Mouse (Mus musculus) CH12.LX (cell line): ENCODE data around the gene Ebf3. TPM values are rescaled to one million over a fixed set of nuclear protein-coding genes. Genes with fewer than 3 reads are reported as not detected.

Experiments
- DNase-seq: peaks from one replicate; pipeline ENCODE4 v3.0.0-alpha.2; 2013; ENCODE audit errors: extremely low read depth
- H3K27ac ChIP-seq: 2 replicates; pipeline ENCODE4 v1.5.1; 2012; ENCODE audit warnings: low read depth, mild to moderate bottlenecking, control low read depth, moderate library complexity; ENCODE audit not compliant: insufficient read depth
- H3K27me3 ChIP-seq: replicated peaks from 2 replicates; pipeline ENCODE3; 2012; ENCODE audit warnings: inconsistent platforms
- H3K36me3 ChIP-seq, 2 experiments: replicated peaks in 1 of 2; 2 replicates each; pipeline versions ENCODE3 to v1.6.1; 2012; ENCODE audit warnings: inconsistent platforms in 1 of 2, low read length in 1 of 2, mild to moderate bottlenecking in 1 of 2, mixed read lengths in 1 of 2, moderate library complexity in 1 of 2; ENCODE audit not compliant: control insufficient read depth in 1 of 2, insufficient read depth in 1 of 2
- H3K4me1 ChIP-seq, 2 experiments: 2 replicates each; pipeline ENCODE4 v1.6.1; 2012; ENCODE audit warnings: inconsistent platforms in 1 of 2, moderate library complexity in 1 of 2; ENCODE audit not compliant: insufficient read depth in 2 of 2, control insufficient read depth in 1 of 2
- H3K4me2 ChIP-seq: 2 replicates; pipeline ENCODE4 v1.6.1; 2012; ENCODE audit warnings: low read depth, mild to moderate bottlenecking, control low read depth; ENCODE audit not compliant: poor library complexity, insufficient read depth, severe bottlenecking
- H3K4me3 ChIP-seq, 3 experiments: fragments of 150-350 bp in 1 of 3; sonication (generic) in 1 of 3; replicated peaks in 1 of 3; 2 replicates each; pipeline versions ENCODE3 to v1.5.1; 2011 to 2012; ENCODE audit warnings: low read depth in 2 of 3, low read length in 2 of 3, mild to moderate bottlenecking in 2 of 3, moderate library complexity in 2 of 3, control low read depth in 1 of 3, improper control_type of control experiment in 1 of 3, inconsistent platforms in 1 of 3, mixed read lengths in 1 of 3; ENCODE audit not compliant: poor library complexity in 1 of 3
- H3K79me2 ChIP-seq: replicated peaks from 2 replicates; pipeline ENCODE4 v1.6.1; 2012; ENCODE audit warnings: mild to moderate bottlenecking, moderate library complexity; ENCODE audit not compliant: control insufficient read depth, poor library complexity, insufficient read depth, severe bottlenecking; ENCODE audit errors: extremely low read depth
- H3K9ac ChIP-seq: 2 replicates; pipeline ENCODE4 v1.6.1; 2012; ENCODE audit warnings: low read depth, mild to moderate bottlenecking, control low read depth, moderate library complexity; ENCODE audit not compliant: insufficient read depth
- H3K9me3 ChIP-seq: replicated peaks from 2 replicates; pipeline ENCODE3; 2012; ENCODE audit warnings: low read length, inconsistent platforms, mixed read lengths
- BHLHE40 ChIP-seq: IDR thresholded peaks from 2 replicates; pipeline ENCODE4 v1.6.1; 2011; ENCODE audit warnings: mild to moderate bottlenecking, low read depth, low read length, improper control_type of control experiment
- CHD1 ChIP-seq: IDR thresholded peaks from 2 replicates; pipeline ENCODE4 v1.6.1; 2012; ENCODE audit warnings: low read depth, low read length, improper control_type of control experiment, inconsistent platforms
- CHD2 ChIP-seq: IDR thresholded peaks from 2 replicates; pipeline ENCODE4 v1.6.1; 2011; ENCODE audit warnings: low read length, improper control_type of control experiment
- CTCF ChIP-seq, 2 experiments: IDR thresholded peaks in 1 of 2; conservative IDR thresholded peaks in 1 of 2; 2 replicates each; pipeline ENCODE4 v1.5.1; 2011 to 2012; ENCODE audit warnings: low read depth in 2 of 2, low read length in 2 of 2, improper control_type of control experiment in 1 of 2, inconsistent platforms in 1 of 2, mild to moderate bottlenecking in 1 of 2, moderate library complexity in 1 of 2
- E2F4 ChIP-seq: IDR thresholded peaks from 2 replicates; pipeline ENCODE4 v1.6.1; 2011; ENCODE audit warnings: low read depth, low read length, improper control_type of control experiment; ENCODE audit not compliant: insufficient replicate concordance
- ELF1 ChIP-seq: IDR thresholded peaks from 2 replicates; pipeline ENCODE4 v1.6.1; 2014; ENCODE audit warnings: low read depth, mild to moderate bottlenecking, inconsistent platforms, low read length, improper control_type of control experiment
- EP300 ChIP-seq: IDR thresholded peaks from 2 replicates; pipeline ENCODE4 v1.6.1; 2011; ENCODE audit warnings: low read length, improper control_type of control experiment
- ETS1 ChIP-seq: conservative IDR thresholded peaks from 2 replicates; pipeline ENCODE4 v1.6.1; 2012; ENCODE audit warnings: low read depth, mild to moderate bottlenecking, inconsistent platforms, low read length, improper control_type of control experiment, moderate library complexity
- HCFC1 ChIP-seq: IDR thresholded peaks from 2 replicates; pipeline ENCODE4 v1.6.1; 2012; ENCODE audit warnings: low read depth, mild to moderate bottlenecking, inconsistent platforms, low read length, improper control_type of control experiment
- IRF4 ChIP-seq: IDR thresholded peaks from 2 replicates; pipeline ENCODE4 v1.6.1; 2014; ENCODE audit warnings: low read depth, mild to moderate bottlenecking, inconsistent platforms, low read length, improper control_type of control experiment
- JUN ChIP-seq: IDR thresholded peaks from 2 replicates; pipeline ENCODE4 v1.6.1; 2011; ENCODE audit warnings: low read depth, mild to moderate bottlenecking, low read length, improper control_type of control experiment, moderate library complexity; ENCODE audit not compliant: insufficient read depth
- MAFK ChIP-seq: IDR thresholded peaks from 2 replicates; pipeline ENCODE4 v1.6.1; 2011; ENCODE audit warnings: low read length, improper control_type of control experiment; ENCODE audit not compliant: insufficient replicate concordance
- MAX ChIP-seq: IDR thresholded peaks from 2 replicates; pipeline ENCODE4 v1.6.1; 2011; ENCODE audit warnings: low read length, improper control_type of control experiment
- MEF2A ChIP-seq: IDR thresholded peaks from 2 replicates; pipeline ENCODE4 v1.6.1; 2014; ENCODE audit warnings: low read depth, mild to moderate bottlenecking, inconsistent platforms, low read length, improper control_type of control experiment, borderline replicate concordance
- MXI1 ChIP-seq: IDR thresholded peaks from 2 replicates; pipeline ENCODE4 v1.6.1; 2011; ENCODE audit warnings: mild to moderate bottlenecking, low read depth, low read length, improper control_type of control experiment
- MYC ChIP-seq: IDR thresholded peaks from 2 replicates; pipeline ENCODE4 v1.6.1; 2011; ENCODE audit warnings: low read depth, mild to moderate bottlenecking, improper control_type of control experiment, low read length
- POLR2AphosphoS2 ChIP-seq: IDR thresholded peaks from 2 replicates; pipeline ENCODE4 v1.6.1; 2011; ENCODE audit warnings: low read depth, low read length, improper control_type of control experiment
- RCOR1 ChIP-seq: conservative IDR thresholded peaks from 2 replicates; pipeline ENCODE4 v1.6.1; 2012; ENCODE audit warnings: low read depth, mild to moderate bottlenecking, inconsistent platforms, low read length, improper control_type of control experiment
- SIN3A ChIP-seq: IDR thresholded peaks from 2 replicates; pipeline ENCODE4 v1.6.1; 2012; ENCODE audit warnings: low read length, improper control_type of control experiment, inconsistent platforms
- TBP ChIP-seq: conservative IDR thresholded peaks from 2 replicates; pipeline ENCODE4 v1.6.1; 2011; ENCODE audit warnings: low read depth, low read length, improper control_type of control experiment
- USF1 ChIP-seq: IDR thresholded peaks from 2 replicates; pipeline ENCODE4 v1.6.1; 2014; ENCODE audit warnings: low read depth, mild to moderate bottlenecking, inconsistent platforms, low read length, improper control_type of control experiment
- USF2 ChIP-seq: conservative IDR thresholded peaks from 2 replicates; pipeline ENCODE4 v1.6.1; 2011; ENCODE audit warnings: low read depth, low read length, improper control_type of control experiment
- ZKSCAN1 ChIP-seq: IDR thresholded peaks from 2 replicates; pipeline ENCODE4 v1.6.1; 2012; ENCODE audit warnings: low read depth, inconsistent platforms, low read length, improper control_type of control experiment, borderline replicate concordance
- ZMIZ1 ChIP-seq: IDR thresholded peaks from 2 replicates; pipeline ENCODE4 v1.6.1; 2012; ENCODE audit warnings: low read depth, mild to moderate bottlenecking, inconsistent platforms, low read length, improper control_type of control experiment
- ZNF384 ChIP-seq: IDR thresholded peaks from 2 replicates; pipeline ENCODE4 v1.6.1; 2012; ENCODE audit warnings: low read depth, low read length, improper control_type of control experiment, inconsistent platforms
- dilution Hi-C: fragments of 300-500 bp; cut with MboI; formaldehyde crosslinking; loops from 2 replicates; pipeline ENCODE4 v1.14.3; 2020; ENCODE audit warnings: low sequenced_read_pairs; ENCODE audit not compliant: extremely low pct_unique_long_range_greater_than_20kb, extremely low pct_ligation_motif_present
- in situ Hi-C: fragments of 300-500 bp; cut with MboI; formaldehyde crosslinking; loops from 3 replicates; pipeline ENCODE4 v1.14.3; 2019; ENCODE audit warnings: low sequenced_read_pairs, low pct_ligation_motif_present, low pct_unique_long_range_greater_than_20kb, mixed read lengths
- polyA plus RNA-seq: library from polyadenylated mRNA; unstranded; fragments of >175 nt; gene quantifications from 2 replicates; pipeline ENCODE4 v1.2.1, GENCODE M21; 2012; ENCODE audit warnings: low read depth; ENCODE audit not compliant: insufficient read length
- total RNA-seq, 2 experiments: library from RNA; depleted of rRNA; stranded (reverse); fragments of 300-350 nt in 1 of 2; fragments of >200 nt in 1 of 2; gene quantifications; 2 replicates each; pipeline ENCODE4 v1.2.3; 2012 to 2014

Ebf3 gene
- total and polyA plus RNA-seq, 3 experiments = 0.10 to 0.89 TPM; not detected in 1

GRCm38 (mm10) chr7:137151854-137152253, 162.4 kb downstream of the Ebf3 start:
- TF ChIP-seq IRF4 (no peak), USF2 (no peak), JUN (no peak), ZKSCAN1 (no peak), MYC (no peak), HCFC1 (no peak), MAX (no peak), ZNF384 (no peak), EP300 (no peak), BHLHE40 (no peak), SIN3A (no peak), POLR2AphosphoS2 (no peak), CHD1 (no peak), MAFK (no peak), MEF2A (no peak), E2F4 (no peak), ETS1 (no peak), ZMIZ1 (no peak), CHD2 (no peak)
- TF ChIP-seq, all 38 proteins: peak for 0
- H3K9me3 ChIP-seq = peaks cover 10% of the 10 kb centered on the region
- H3K36me3 ChIP-seq = no peaks in the 10 kb centered on the region
- no peak overlapping the region for H3K4me3 ChIP-seq
- H3K9ac ChIP-seq = no peak overlapping the region
- H3K79me2 ChIP-seq = no peaks in the 10 kb centered on the region
- no peak overlapping the region for H3K27ac ChIP-seq
- peaks cover 17 to 28% of the 10 kb centered on the region in 2 experiments for H3K4me1 ChIP-seq
- H3K4me2 ChIP-seq = no peak overlapping the region
- no peaks in the 10 kb centered on the region for H3K27me3 ChIP-seq
- no peak for DNase-seq
- in situ Hi-C loops = no loop called here
- dilution Hi-C loops = no loop called here

- H3K4me3 ChIP-seq = no peak overlapping the region
- H3K36me3 ChIP-seq = no peaks in the 10 kb centered on the region
- H3K9me3 ChIP-seq = peaks cover 6% of the 10 kb centered on the region
- H3K79me2 ChIP-seq = no peaks in the 10 kb centered on the region
- DNase-seq = no peak
- in situ Hi-C loops (no loop called here), dilution Hi-C loops (no loop called here)
- peaks cover 0 to 11% of the 10 kb centered on the region in 2 experiments; a peak in 2 of 4 replicates for H3K4me1 ChIP-seq
- H3K27me3 ChIP-seq = no peaks in the 10 kb centered on the region
- no peak overlapping the region for H3K9ac ChIP-seq
- no peak overlapping the region for H3K4me2 ChIP-seq
- no peak overlapping the region for H3K27ac ChIP-seq
- TF ChIP-seq HCFC1 (no peak), POLR2AphosphoS2 (no peak), CTCF (conservative IDR thresholded peaks at IDR 0.05 in 1 of 2, IDR thresholded peaks at IDR 0.05 in 1 of 2; ENCODE audit: low read depth in 2 of 2, low read length in 2 of 2) (no peak), EP300 (no peak), TBP (no peak), ELF1 (no peak), BHLHE40 (no peak), MXI1 (no peak), USF1 (no peak), CHD2 (no peak), RCOR1 (no peak)
- TF ChIP-seq, all 38 proteins: peak for 0
Measured at GRCm38 (mm10) chr7:137147101-137147500, 167.1 kb downstream of the Ebf3 start.
